8 mouse cellular contexts compared by ENCODE assay signal in the genomic region with DNA sequence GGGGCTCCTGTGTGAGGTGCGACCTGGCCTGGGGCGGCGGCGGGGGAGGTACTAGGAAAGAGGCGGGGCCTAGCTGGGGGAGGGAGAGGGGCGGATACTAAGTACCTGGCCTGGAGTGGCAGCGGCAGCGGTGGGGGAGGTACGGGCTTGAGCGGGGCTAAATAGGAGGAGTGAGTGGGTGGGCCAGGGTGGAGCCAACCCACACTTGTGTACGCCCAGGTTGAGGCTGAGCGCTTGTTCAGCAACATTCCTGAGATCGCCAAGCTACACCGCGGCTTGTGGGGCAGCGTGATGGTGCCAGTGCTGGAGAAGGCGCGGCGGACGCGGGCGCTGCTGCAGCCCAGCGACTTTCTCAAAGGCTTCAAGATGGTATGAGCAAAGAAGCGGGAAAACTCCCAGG. TPM values are rescaled to one million over a fixed set of nuclear protein-coding genes. Genes with fewer than 3 reads are reported as not detected.
DNase-seq lines count a peak whose midpoint lies in the region; ATAC-seq and TF ChIP-seq lines count a peak whose summit lies in the region.

No protein-coding gene starts in this region.

- H3K4me2 ChIP-seq in hindbrain, embryonic 14.5 days (replicated peaks), result peak overlapping the region; percentile 56

- no peaks in the 10 kb centered on the region for H3K79me2 ChIP-seq in liver, adult 2 months (ENCODE audit: control insufficient read depth, insufficient read depth, low read length)

- peaks cover 14% of the 10 kb centered on the region for H3K4me1 ChIP-seq in hindbrain, embryonic 14.5 days (replicated peaks; ENCODE audit: control insufficient read depth, insufficient read depth, low read length)
- peaks cover 4% of the 10 kb centered on the region for H3K4me1 ChIP-seq in liver, adult 2 months (ENCODE audit: control insufficient read depth, insufficient read depth, low read length)

- 6% methylated on average over 24 of the region's 24 CpGs for WGBS in hindbrain, embryonic 14.5 days
- WGBS in liver, adult 2 months, result 36% methylated on average over 24 of the region's 24 CpGs

- peak; percentile 44 for DNase-seq in adrenal gland, postnatal 14 days
- DNase-seq in adrenal gland, postnatal 25 days, result no peak
- peak; percentile 92 for DNase-seq in R1 (ENCODE audit: low read depth, low spot score)
- peak; percentile 42 for DNase-seq in hindbrain, embryonic 14.5 days (ENCODE audit: low spot score)
- DNase-seq in liver, adult 2 months (ENCODE audit: extremely low read depth, low read depth, low spot score), result peak; percentile 78
- DNase-seq in naive thymus-derived CD4-positive, alpha-beta T cell, adult 2 months (ENCODE audit: low read depth), result peak; percentile 46
- no peak for DNase-seq in cerebellum, postnatal 4 days (ENCODE audit: low spot score in 2 of 2)
- DNase-seq in heart, postnatal 4 days, result no peak

- H3K9me3 ChIP-seq in hindbrain, embryonic 14.5 days (ENCODE audit: control insufficient read depth, low read length), result no peaks in the 10 kb centered on the region

- H3K27me3 ChIP-seq in hindbrain, embryonic 14.5 days (ENCODE audit: control insufficient read depth, insufficient read depth, low read length), result no peaks in the 10 kb centered on the region
- H3K27me3 ChIP-seq in liver, adult 2 months (ENCODE audit: control insufficient read depth, insufficient read depth, low read length), result no peaks in the 10 kb centered on the region

- H3K36me3 ChIP-seq in hindbrain, embryonic 14.5 days (replicated peaks; ENCODE audit: control insufficient read depth, insufficient read depth), result peaks cover 35% of the 10 kb centered on the region
- no peaks in the 10 kb centered on the region; the same call in 1 of the 2 replicates for H3K36me3 ChIP-seq in liver, adult 2 months (ENCODE audit: control insufficient read depth, insufficient read depth, low read length)

- peak overlapping the region; percentile 30 for H3K4me3 ChIP-seq in hindbrain, embryonic 14.5 days (replicated peaks; ENCODE audit: low read length)
- H3K4me3 ChIP-seq in liver, adult 2 months (ENCODE audit: insufficient read depth, low read depth, low read length), result peak overlapping the region; percentile 58

- TF ChIP-seq CTCF in liver, adult 2 months (IDR thresholded peaks at IDR 0.05; ENCODE audit: low read depth, low read length), result no peak

- H3K9ac ChIP-seq in hindbrain, embryonic 14.5 days, result peak overlapping the region; percentile 16
- peak overlapping the region; percentile 14 for H3K9ac ChIP-seq in liver, adult 2 months (ENCODE audit: low read depth, low read length)

- peak; percentile 57 for ATAC-seq in hindbrain, embryonic 14.5 days (ENCODE audit: low FRiP score)

- peak overlapping the region; percentile 55; the same call in 1 of the 2 replicates for H3K27ac ChIP-seq in hindbrain, embryonic 14.5 days
- peak overlapping the region; percentile 45 for H3K27ac ChIP-seq in liver, adult 2 months (replicated peaks; ENCODE audit: insufficient read depth, low read depth, low read length)

- TF ChIP-seq POLR2A in liver, adult 2 months (IDR thresholded peaks at IDR 0.05; ENCODE audit: extremely low read depth, insufficient read depth, low read length), result no peak

RNA-seq across cellular contexts. Expression of gene Tnfrsf25, which starts 8.2 kb away (rescaled TPM):
- total RNA-seq in adrenal gland, postnatal 14 days (2021), result 2.9 and 4.8 TPM in 2 replicates
- 1.5 and 2.0 TPM in 2 replicates for total RNA-seq in adrenal gland, postnatal 25 days (2021)
- polyA plus RNA-seq in hindbrain, embryonic 14.5 days (2014; fragmentation: Nextera tagmentation; extraction: Ambion mirVana), result 0.94 and 0.95 TPM in 2 replicates
- 0.13 and 0.28 TPM in 2 replicates for total RNA-seq in liver, adult 2 months (2014; rRNA removed)
- polyA plus RNA-seq in liver, adult 2 months (2012; rRNA removed), result 0.54 and 0.72 TPM in 2 replicates
- 1 to 10 TPM in 1 of 2 experiments, under 1 TPM in 1; 0.88 to 2.2 TPM for total RNA-seq in heart, postnatal 4 days (2021)

RNA-seq across cellular contexts. Expression of gene Plekhg5, which starts 35.2 kb away (rescaled TPM):
- 16.9 and 21.5 TPM in 2 replicates for total RNA-seq in adrenal gland, postnatal 14 days (2021)
- total RNA-seq in adrenal gland, postnatal 25 days (2021), result 12.9 and 15.6 TPM in 2 replicates
- polyA plus RNA-seq in hindbrain, embryonic 14.5 days (2014; fragmentation: Nextera tagmentation; extraction: Ambion mirVana), result 10.0 and 10.9 TPM in 2 replicates
- total RNA-seq in liver, adult 2 months (2014; rRNA removed), result 2.4 and 3.2 TPM in 2 replicates
- 3.2 and 6.6 TPM in 2 replicates for polyA plus RNA-seq in liver, adult 2 months (2012; rRNA removed)
- total RNA-seq in heart, postnatal 4 days (2021), result 10 to 100 TPM; 35.0 to 35.3 TPM

RNA-seq across cellular contexts. Expression of gene Espn, which starts 44.7 kb away (rescaled TPM):
- total RNA-seq in adrenal gland, postnatal 14 days (2021), result 0.71 and 0.96 TPM in 2 replicates
- 1.2 TPM in 2 replicates for total RNA-seq in adrenal gland, postnatal 25 days (2021)
- 0.25 and 0.40 TPM in 2 replicates for polyA plus RNA-seq in hindbrain, embryonic 14.5 days (2014; fragmentation: Nextera tagmentation; extraction: Ambion mirVana)
- total RNA-seq in liver, adult 2 months (2014; rRNA removed), result 0.20 and 0.28 TPM in 2 replicates
- polyA plus RNA-seq in liver, adult 2 months (2012; rRNA removed), result 0.47 and 1.4 TPM in 2 replicates
- total RNA-seq in heart, postnatal 4 days (2021), result 1 to 10 TPM; 1.5 to 1.8 TPM

RNA-seq across cellular contexts. Expression of gene Hes2, which starts 51.2 kb away (rescaled TPM):
- total RNA-seq in adrenal gland, postnatal 14 days (2021), result not detected in 2 replicates
- total RNA-seq in adrenal gland, postnatal 25 days (2021), result not detected in 2 replicates
- polyA plus RNA-seq in hindbrain, embryonic 14.5 days (2014; fragmentation: Nextera tagmentation; extraction: Ambion mirVana), result not detected in 2 replicates
- not detected in 2 replicates for total RNA-seq in liver, adult 2 months (2014; rRNA removed)
- polyA plus RNA-seq in liver, adult 2 months (2012; rRNA removed), result not detected in 2 replicates
- total RNA-seq in heart, postnatal 4 days (2021), result not detected

Comparison
In these comparisons a context has a peak if more than half of its experiments do, and no peak if none do; other contexts are left out.
1. DNase-seq: peak in adrenal gland, postnatal 14 days (single experiment), R1 (single experiment), hindbrain, embryonic 14.5 days (single experiment), liver, adult 2 months (single experiment) and naive thymus-derived CD4-positive, alpha-beta T cell, adult 2 months (single experiment); none in adrenal gland, postnatal 25 days (single experiment), cerebellum, postnatal 4 days (0 of 2) and heart, postnatal 4 days (single experiment).